Mouse (Mus musculus): ENCODE measurements around the gene Slc39a8. TPM values are rescaled to one million over a fixed set of nuclear protein-coding genes. Genes with fewer than 3 reads are reported as not detected.

Gene Slc39a8
- total RNA-seq, 2 experiments from 2014 or later, result 2.9 to 3.0 TPM

DNA sequence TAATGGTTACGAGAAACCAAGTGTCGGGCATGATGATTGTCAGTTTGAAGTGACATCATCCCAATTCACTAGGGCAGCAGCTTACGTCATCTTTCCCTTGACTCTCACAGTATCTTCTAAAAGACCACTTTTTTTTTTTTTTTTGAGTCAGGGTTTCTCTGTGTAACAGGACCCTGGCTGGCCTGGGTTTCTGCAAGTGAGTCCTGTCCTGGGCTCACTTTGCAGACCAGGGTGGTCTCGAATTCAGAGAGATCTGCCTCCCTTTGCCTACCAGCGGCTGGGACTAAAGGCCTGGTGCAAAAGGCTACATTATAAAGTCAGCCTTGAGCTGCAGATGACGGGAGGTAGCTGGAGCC, 29.9 kb downstream of the Slc39a8 start:
- no peak for TF ChIP-seq CTCF (conservative IDR thresholded peaks at IDR 0.05)
- no peak for DNase-seq (ENCODE audit: low spot score in 2 of 2)
- no peak overlapping the region for H3K4me3 ChIP-seq
- no peak overlapping the region for H3K27ac ChIP-seq

DNA sequence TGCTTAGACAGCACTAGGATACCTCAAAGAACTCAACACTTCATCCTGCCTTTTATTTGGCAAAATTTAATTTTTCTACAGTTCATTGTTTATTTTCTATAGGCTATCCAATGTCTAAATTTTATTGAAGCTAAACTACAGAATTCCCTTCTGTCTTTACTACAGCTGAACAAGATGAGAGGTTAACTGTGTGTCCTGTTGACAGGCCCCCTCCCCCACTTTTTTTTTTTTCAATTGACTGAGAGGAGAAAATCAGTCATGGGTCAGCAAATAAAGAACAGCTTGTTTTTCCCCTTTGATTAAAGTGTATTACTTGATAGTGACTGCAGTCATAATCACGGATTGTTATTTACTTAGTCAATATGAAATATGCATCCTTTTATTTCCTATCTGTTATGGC, 31.2 kb downstream of the Slc39a8 start:
- H3K27ac ChIP-seq, result no peak overlapping the region
- no peak for DNase-seq (ENCODE audit: low spot score in 2 of 2)
- no peak overlapping the region for H3K4me3 ChIP-seq
- TF ChIP-seq CTCF (conservative IDR thresholded peaks at IDR 0.05), result no peak

DNA sequence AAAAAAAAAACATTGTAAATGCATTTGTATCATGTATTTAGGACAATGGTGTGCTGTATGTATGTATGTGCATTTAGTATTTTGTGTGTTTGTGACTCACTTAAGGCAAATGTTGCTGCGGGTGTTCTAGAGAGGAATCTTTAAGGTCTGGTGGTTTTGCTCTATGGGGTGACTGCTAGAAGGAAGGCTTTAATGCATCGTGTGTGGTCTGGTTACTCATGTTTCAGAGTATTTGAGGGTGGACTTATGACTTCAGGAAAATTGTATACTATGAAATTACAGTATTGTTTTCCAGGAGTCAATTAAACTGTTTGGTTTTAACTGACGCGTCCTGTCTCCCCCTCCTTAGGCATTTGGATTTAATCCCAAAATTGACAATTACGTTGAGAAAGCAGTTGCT, 32.1 kb downstream of the Slc39a8 start:
- Histone ChIP-seq H3K27ac (no peak overlapping the region), H3K4me3 (no peak overlapping the region)
- no peak for TF ChIP-seq CTCF (conservative IDR thresholded peaks at IDR 0.05)
- DNase-seq (ENCODE audit: low spot score in 2 of 2), result no peak

DNA sequence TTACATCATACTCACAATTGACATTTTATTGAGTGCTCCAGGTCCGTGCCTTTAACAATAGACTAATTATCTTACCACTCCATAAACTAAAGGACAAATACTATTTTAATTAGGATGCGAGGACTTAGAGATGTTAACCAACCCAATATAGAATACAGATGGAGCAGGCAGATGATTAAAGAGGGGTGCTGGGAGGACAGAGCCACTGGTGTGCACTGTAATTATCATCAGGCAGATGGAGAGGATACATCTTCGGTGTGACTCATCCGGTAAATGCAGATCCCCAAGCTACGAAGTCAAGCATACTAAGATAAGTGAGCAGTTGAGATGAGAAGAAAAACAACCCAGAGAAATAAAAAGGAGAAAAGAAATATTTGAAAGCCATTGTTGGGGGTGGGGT, 34.4 kb downstream of the Slc39a8 start:
- Histone ChIP-seq H3K27ac (peak overlapping the region; percentile 0; the same call in 1 of the 2 replicates), H3K4me3 (no peak overlapping the region)
- peak; percentile 27 to 69 for DNase-seq (ENCODE audit: low spot score in 2 of 2)
- TF ChIP-seq CTCF (conservative IDR thresholded peaks at IDR 0.05), result no peak

DNA sequence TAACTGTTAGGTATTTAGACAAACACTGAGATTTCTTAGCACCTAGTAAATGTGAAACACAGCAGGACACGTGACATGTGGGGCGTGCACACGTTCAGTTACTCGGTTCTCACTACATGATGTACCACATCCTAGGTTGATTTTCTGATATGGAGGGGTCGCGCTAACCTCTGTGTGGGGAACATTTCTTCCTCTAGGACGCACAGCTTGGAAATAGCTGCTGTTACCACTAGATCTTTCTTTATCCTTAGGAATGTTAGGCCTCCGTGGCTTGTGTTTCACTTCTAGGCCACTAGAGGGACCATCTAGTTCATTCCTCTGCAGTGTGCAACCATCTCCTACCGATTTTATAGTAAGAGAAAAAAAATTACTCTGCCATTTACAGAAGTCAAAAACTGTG, 37.7 kb downstream of the Slc39a8 start:
- H3K27ac ChIP-seq, result no peak overlapping the region
- peak; percentile 11 to 47 for DNase-seq (ENCODE audit: low spot score in 2 of 2)
- H3K4me3 ChIP-seq, result no peak overlapping the region
- TF ChIP-seq CTCF (conservative IDR thresholded peaks at IDR 0.05), result peak; percentile 93

DNA sequence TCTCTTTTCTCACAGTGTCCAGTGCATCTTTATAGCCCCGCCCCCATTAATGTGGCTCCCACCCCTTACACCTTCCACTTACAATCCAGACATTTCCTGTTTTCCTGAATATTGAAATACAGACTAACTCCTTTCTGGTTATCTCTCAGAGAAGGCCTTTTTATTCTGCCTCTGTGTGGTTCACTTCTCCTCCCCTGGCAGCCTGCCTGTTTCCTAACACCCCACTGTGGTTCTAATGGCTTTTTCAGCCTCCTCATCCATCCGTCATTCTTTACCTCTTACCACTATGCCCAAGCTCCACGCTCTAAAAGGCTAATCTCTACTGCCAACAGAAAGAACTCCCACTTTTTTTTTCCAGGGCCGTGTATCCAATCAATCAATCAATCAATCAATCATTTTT, 44.0 kb downstream of the Slc39a8 start:
- DNase-seq (ENCODE audit: low spot score in 2 of 2), result no peak
- no peak overlapping the region for H3K4me3 ChIP-seq
- no peak for TF ChIP-seq CTCF (conservative IDR thresholded peaks at IDR 0.05)

DNA sequence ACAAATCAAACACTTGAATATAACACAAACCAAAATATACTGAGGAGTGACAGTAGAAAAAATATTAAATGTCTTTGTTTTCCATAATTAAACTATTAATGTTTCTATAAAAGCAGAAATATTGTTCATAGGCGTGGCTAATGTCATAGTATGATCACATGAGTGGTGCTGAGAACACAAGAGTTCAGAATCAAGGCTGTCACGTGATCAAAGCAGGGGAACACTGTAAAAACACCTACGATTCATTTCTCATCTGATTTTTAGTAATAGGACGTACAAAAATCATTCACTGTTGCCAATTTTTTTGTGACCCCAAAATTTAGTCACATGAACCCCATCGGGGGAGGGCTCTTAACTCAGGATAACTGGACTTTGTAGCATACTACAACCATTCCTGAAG, 47.2 kb downstream of the Slc39a8 start:
- no peak overlapping the region for H3K27ac ChIP-seq
- H3K4me3 ChIP-seq, result no peak overlapping the region
- TF ChIP-seq CTCF (conservative IDR thresholded peaks at IDR 0.05), result no peak
- no peak for DNase-seq (ENCODE audit: low spot score in 2 of 2)

More for the DNA sequence above, 44.0 kb downstream of the Slc39a8 start:
- H3K27ac ChIP-seq, result no peak overlapping the region

DNA sequence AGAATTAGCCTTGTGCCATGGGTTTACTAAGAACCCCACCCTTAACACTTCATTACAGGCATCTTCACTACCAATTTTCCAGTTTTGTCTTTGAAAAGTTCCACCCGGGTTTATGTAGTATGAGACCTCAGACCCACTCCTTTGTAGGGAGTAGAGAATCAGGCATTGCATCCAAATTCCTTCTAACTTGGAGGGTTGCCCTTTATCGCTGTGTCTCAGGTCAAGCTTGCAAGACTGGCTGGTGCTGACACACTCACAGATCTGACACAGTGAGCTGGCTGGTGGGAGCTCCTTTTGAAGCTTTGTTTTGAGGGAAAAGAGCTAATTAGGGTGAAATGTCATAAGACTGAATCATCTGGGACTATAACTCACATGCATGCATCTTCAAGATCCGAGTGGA, 48.5 kb downstream of the Slc39a8 start:
- Histone ChIP-seq H3K4me3 (no peak overlapping the region), H3K27ac (no peak overlapping the region)
- TF ChIP-seq CTCF (conservative IDR thresholded peaks at IDR 0.05), result no peak
- no peak for DNase-seq (ENCODE audit: low spot score in 2 of 2)

DNA sequence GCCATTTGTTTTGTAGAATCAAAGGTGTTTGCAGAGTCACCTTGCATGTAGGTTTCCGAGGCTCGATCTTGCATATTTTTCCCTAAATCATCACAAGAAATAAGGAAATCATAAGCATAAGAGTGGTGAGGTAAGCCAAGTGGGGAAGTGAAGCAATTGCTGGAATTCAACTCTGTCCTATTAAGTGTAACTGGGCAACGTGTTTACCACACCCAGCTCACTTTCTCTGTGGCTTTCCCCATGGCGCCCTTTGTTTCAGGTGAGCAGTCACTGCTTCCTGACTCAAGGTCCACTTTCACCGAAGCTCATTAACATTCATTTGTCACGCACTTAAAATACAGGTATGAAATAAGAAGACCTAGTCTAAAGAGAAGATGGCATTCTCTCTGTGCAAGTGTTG, 53.0 kb downstream of the Slc39a8 start:
- DNase-seq (ENCODE audit: low spot score in 2 of 2), result no peak
- no peak for TF ChIP-seq CTCF (conservative IDR thresholded peaks at IDR 0.05)
- H3K4me3 ChIP-seq, result no peak overlapping the region
- H3K27ac ChIP-seq, result no peak overlapping the region

DNA sequence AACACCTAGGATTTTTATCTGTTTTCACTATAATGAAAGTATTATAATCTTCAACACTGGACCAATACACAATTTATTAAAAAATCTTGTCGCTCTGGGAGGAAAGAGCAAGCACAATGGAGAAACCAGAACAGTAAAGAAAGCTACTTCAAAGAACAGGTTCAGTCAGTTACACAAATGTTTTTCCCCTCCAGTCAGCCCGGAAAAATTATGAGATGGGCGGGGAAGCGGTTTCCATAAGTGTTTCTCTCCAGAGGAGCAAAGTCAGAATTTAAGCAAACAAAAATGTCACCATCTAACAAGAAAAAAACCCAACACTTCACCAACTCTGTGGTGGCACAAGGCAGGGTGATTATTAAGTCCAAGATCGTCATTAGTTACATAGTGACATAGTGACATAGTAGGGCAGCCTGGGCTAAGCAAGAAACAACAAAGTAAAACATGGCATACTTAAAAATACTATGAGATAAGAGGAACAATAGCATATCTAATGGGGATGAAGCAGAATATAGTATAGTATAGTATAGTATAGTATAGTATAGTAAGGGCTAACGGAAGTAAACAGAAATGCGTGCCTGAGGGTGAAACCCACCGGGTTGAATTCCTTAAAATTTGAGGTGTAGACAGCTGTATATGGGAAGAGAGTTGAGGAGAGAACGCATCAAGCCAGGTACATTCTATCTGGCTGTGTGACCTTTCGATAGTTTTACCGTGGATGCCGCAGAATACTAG, 61.0 kb downstream of the Slc39a8 start:
- H3K4me3 ChIP-seq, result no peak overlapping the region
- no peak for DNase-seq (ENCODE audit: low spot score in 2 of 2)
- TF ChIP-seq CTCF (conservative IDR thresholded peaks at IDR 0.05), result no peak
- H3K27ac ChIP-seq, result peak overlapping the region; percentile 89

DNA sequence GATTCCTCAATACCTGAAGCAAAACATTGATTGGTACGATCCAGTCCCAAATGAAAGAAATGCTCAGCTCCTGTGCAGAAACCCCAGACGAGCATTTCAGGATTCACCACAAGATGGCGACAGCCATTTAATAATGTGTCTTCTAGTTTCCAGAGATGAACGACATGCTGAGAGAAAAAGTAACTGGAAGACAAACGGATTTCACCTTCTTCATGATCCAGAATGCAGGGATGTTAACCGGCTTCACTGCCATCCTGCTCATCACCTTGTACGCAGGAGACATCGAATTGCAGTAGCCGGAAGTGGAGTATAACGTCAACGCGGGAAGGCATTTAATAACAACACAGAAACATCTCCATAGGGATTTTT, 61.6 kb downstream of the Slc39a8 start:
- peak; percentile 95 for TF ChIP-seq CTCF (conservative IDR thresholded peaks at IDR 0.05)
- Histone ChIP-seq H3K27ac (peak overlapping the region; percentile 89), H3K4me3 (peak overlapping the region; percentile 2; the same call in 1 of the 2 replicates)
- peak; percentile 89 to 90 for DNase-seq (ENCODE audit: low spot score in 2 of 2)

DNA sequence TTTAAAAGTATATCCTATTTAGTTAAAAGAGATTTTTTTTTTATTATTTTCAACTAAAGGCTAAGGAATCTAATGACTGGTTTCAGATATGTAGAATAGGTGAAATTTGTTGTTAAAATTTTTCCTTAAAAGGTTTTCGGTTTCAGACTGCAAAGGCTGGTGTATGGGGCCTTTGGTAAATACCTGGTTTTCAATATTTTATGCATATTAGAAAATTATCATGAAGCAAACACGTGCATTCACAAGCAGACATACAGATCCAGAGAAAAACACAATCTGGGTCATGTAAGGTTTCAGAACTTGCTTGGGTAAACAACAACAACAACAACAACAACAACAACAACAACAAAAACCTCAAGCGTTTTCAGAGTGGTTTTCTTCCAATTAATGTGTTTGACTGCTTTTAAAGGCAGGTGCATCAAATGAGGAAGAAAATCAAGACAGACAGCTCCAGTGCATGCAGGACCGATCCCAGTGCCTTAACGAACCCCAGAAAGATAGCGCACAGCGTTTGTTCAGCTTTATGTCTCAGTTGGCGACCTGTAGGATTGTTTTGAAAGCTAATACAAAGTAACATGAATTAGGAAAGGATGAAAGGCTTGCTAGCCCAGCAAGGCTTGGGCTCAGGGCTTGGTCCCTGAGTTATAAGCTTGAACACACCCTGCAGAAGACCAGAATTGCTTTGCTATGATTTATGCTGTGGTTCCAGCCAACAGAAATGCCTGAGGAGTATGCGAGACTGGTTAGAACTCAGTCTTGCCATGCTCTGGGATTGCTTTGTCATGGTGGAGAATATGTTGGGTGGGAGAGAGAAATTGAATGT, 62.2 kb downstream of the Slc39a8 start:
- peak overlapping the region; percentile 89 for H3K27ac ChIP-seq
- TF ChIP-seq CTCF (conservative IDR thresholded peaks at IDR 0.05), result no peak
- no peak for DNase-seq (ENCODE audit: low spot score in 2 of 2)
- H3K4me3 ChIP-seq, result peak overlapping the region; percentile 3; the same call in 1 of the 2 replicates

DNA sequence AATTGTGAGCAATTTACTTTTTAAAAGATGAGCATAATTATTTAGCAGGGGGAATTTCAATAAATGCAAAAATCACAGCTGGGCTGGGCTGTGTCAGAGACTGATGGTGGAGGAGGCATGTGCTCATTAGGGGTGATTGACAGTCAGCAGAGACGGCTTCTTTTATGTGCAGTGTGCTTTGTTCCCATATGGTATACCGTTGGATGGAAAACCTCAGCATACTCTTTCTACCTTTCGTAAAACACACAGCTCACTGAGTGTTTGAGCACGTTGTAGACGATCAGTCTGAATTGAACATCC, 62.7 kb downstream of the Slc39a8 start:
- peak; percentile 26 to 69 for DNase-seq (ENCODE audit: low spot score in 2 of 2)
- Histone ChIP-seq H3K4me3 (no peak overlapping the region; the same call in 1 of the 2 replicates), H3K27ac (peak overlapping the region; percentile 89)
- TF ChIP-seq CTCF (conservative IDR thresholded peaks at IDR 0.05), result no peak

DNA sequence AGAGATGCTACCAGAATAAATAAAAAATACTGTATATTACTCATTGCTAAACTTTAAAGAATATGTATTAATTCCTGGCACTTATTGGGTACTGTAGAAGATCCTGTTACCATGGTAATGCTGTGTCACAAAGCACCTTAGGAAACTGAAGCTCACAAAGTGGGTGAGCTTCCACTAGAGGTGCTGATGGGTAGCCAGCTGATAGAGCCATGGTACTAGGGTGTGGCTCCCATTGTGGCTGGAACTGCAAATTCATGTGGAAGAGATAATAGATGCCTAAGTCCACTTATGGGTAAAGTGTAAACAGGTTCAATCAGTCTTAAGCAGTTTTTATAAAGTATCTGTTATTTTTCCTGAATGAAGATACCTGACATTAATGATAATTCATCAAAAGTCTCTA, 64.3 kb downstream of the Slc39a8 start:
- Histone ChIP-seq H3K27ac (no peak overlapping the region), H3K4me3 (no peak overlapping the region)
- TF ChIP-seq CTCF (conservative IDR thresholded peaks at IDR 0.05), result peak; percentile 33; the same call in 1 of the 2 replicates
- no peak for DNase-seq (ENCODE audit: low spot score in 2 of 2)
